Mouse (Mus musculus) lung, postnatal 0 days (tissue): ENCODE measurements around the gene Cuedc1.

Source experiments
- CTCF ChIP-seq: IDR thresholded peaks from 2 replicates; pipeline ENCODE4 v1.5.1; 2016; ENCODE audit warnings: antibody characterized with exemption, mild to moderate bottlenecking
- EP300 ChIP-seq: IDR thresholded peaks from 2 replicates; pipeline ENCODE4 v1.6.1; 2016; ENCODE audit warnings: antibody characterized with exemption, mild to moderate bottlenecking, control low read depth

DNA sequence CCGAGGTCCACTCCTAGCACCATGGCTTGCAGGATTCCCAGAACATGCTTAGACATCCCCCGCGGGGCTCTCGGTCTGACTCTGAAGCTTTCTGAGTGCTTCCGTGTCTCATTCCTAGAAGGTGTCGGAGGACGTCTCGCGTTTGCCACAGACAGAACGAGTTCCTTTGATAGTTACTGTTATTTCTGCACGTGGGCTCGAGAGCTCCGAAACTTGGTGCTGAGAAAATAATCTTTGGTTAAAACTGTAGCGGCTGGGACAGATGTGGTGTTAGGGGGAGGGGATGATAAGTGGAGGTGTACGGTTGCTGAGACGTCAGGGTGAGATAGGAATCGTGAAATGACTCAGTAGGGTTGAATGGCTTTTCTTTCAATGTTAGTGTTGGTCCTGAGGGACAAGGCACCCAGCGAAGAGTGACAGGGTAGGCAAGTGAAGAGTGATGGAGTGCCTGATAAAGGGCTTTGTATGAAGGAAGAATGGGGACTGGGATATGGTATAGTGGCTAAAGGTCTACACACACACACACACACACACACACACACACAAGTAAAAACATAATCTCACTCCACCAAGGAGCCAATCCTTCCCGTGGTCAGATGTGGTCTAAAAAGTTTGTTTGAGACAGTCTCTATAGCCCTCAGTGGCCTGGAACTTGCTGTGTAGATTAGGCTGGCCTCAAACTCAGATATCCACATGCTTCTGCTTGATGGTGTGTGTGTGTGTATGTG, 5.5 kb downstream of the Cuedc1 start:
- TF ChIP-seq CTCF (no peak), EP300 (no peak)
